Mouse (Mus musculus): ENCODE measurements around the gene Snrnp200.
"Not testable (repeated sequence)": the region's sequence is repeated elsewhere in the genome, so short reads cannot be mapped to it uniquely, and the experiment has no call there.

Gene Snrnp200

GRCm38 (mm10) chr2:127207547-127208451 is at the start of gene Snrnp200, which contains the start of gene 1810024B03Rik:
Gene Snrnp200, plus strand, starts transcription at chr2:127208386.
Gene 1810024B03Rik, minus strand, starts transcription at chr2:127208280.
- peak; percentile 99 for DNase-seq (ENCODE audit: low read depth)

- no peak for DNase-seq (ENCODE audit: low read depth)
Measured at GRCm38 (mm10) chr2:127165675-127166074, 42.5 kb upstream of the Snrnp200 start.

DNA sequence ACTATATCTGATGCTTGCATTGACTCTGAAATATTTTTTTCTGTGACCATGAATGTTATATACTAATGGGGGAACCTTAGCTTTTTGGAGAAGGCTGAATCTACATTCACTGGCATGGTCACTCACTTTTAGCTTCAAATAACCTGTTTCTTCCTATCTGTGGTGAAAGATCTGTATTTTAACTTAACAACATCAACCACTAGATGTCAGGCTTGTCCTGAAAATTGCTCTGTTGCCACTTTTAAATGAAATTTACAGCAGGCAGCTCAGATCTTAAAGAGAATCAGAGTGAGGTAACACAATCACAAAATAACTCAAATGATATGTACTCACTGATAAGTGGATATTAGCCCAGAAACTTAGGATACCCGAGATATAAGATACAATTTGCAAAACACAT is 41.9 kb upstream of the Snrnp200 start:
- DNase-seq (ENCODE audit: low read depth), result peak; percentile 73

DNA sequence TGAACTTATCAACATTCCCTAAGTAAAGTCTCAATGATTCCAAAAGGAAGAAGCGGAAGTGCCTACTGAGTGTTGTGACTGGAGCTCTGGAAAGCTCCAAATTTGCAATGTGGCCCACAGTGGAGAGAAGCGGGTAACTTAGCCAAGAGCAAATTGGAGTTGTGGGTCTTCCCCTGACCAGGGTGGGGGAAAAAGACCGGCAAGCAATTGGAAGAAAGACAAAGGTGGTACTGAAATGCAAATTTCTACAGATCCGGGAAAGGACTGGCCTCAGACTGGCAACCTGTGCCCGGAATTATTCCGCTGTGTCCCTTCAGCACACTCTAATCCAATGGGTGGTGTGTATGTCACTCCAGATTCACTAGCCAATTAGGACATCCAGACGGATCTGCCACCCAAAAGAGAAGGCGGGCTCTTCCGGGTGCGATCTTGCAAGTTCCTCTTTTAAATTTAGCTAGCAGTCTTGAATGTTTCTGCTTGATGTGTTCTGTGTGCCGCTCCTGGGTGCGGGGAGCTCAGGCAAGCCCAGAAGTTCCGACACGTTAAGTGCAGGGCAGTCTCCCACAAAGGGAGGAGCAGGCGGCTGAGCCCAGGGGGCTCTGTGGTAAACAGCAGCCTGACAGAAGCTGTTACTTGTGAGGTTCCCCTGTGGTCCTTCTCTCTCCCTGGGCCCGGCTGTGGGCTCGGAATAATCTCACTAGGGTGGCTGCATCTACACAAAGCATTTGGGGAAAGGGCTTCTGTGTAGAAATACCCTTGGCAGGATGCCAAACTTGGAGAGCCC is 25.4 kb upstream of the Snrnp200 start:
- DNase-seq (ENCODE audit: low read depth), result peak; percentile 95

GRCm38 (mm10) chr2:127189574-127189973 is 18.6 kb upstream of the Snrnp200 start:
- peak; percentile 78 for DNase-seq (ENCODE audit: low read depth)

- DNase-seq (ENCODE audit: low read depth), result peak; percentile 73
Measured at GRCm38 (mm10) chr2:127204932-127205331, 3.3 kb upstream of the Snrnp200 start.

DNA sequence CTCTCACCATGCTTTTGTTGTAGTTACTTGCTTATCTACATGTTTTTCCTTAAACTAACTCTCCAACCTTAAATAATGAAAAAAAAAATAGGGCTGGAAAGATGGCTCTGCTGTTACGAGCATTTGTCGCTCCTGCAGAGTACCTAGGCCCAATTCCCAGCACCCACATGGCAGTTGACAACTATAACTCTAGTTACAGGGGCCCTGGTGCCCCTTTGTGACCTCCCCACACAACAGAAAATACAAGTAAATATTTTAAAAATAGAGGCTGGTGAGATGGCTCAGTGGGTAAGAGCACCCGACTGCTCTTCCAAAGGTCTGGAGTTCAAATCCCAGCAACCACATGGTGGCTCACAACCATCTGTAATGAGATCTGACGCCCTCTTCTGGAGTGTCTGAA is 2.2 kb upstream of the Snrnp200 start:
- not testable (repeated sequence) for DNase-seq (ENCODE audit: low read depth)

DNA sequence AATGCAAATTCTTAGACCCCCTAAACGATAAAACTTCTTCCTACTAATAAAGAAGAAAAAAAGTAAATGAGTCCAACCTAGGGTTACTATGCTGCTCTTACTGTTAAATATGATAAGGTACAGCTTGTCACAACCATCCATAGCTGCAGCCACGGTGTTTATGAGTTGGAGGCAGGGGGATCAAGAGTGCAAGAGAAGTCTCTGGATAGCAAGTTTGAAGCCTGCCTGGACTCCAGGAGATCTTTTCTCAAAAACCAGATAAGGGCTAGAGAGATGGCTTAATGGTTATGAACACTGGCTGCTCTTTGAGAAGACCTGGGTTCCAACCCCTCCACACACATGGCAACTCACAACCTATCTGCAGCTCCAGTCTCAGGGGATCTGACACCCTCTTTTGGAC is 1.3 kb upstream of the Snrnp200 start:
- no peak for DNase-seq (ENCODE audit: low read depth)

DNA sequence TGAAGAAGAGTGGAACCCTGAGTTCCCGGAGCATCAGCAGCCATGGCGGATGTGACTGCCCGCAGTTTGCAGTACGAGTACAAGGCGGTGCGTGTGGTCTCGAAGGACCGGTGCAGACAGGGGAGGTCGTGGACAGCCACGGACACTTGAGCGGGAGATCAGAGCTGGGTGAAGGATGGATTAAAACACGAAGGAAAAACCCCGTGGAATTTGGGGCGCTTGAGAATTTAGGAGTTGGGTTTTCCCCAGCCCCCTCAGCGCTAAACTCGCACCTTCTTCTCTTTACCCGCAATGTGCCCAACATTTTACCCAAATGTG is 225 bp downstream of the Snrnp200 start:
- no peak for DNase-seq (ENCODE audit: low read depth)

GRCm38 (mm10) chr2:127210701-127211100 is 2.5 kb downstream of the Snrnp200 start:
- no peak for DNase-seq (ENCODE audit: low read depth)

- DNase-seq (ENCODE audit: low read depth), result no peak
Measured at GRCm38 (mm10) chr2:127217746-127218145, 9.6 kb downstream of the Snrnp200 start.

DNA sequence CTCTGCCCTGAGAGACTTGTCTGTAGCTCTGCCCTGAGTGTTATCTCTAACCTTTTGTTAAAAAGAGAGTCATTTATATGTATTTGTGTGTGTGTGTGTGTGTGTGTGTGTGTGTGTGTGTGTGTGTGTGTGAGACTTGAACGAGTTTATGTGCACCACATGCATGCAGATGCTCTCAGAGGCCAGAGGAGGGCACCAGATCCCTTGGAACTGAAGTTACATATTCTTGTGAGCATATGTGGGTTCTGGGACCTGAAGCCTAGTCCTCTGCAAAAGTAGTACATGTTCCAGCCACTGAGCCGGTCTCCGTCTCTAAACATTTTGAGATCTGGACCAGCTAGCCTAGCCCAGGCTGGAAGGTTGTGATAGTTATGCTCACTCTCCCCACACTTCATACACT is 17.1 kb downstream of the Snrnp200 start:
- peak; percentile 13 for DNase-seq (ENCODE audit: low read depth)

DNA sequence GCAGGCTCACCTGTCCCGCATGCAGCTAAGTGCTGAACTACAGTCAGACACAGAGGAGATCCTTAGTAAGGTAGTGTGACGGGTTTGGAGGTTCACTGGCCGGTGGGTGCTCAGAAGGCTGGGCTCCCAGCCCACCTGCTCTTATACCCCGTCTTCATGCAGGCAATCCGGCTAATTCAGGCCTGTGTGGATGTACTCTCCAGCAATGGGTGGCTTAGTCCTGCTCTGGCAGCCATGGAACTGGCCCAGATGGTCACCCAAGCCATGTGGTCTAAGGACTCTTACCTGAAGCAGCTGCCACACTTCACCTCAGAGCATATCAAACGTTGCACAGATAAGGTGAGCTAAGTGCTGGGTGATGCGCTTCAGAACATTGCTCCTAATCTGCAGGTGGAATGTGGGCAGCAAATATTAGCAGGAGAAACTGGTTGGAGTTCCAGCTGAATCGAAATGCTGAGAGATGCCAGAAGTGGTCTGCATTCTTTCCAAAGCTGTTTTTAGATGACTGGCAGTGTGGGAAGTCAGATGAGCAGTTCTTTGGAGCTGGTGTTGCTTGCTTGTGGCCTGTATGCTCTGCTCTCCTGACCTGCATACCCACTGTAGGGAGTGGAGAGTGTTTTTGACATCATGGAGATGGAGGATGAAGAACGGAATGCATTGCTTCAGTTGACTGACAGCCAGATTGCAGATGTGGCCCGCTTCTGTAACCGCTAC is 29.9 kb downstream of the Snrnp200 start:
- DNase-seq (ENCODE audit: low read depth), result no peak

GRCm38 (mm10) chr2:127240065-127240464 is 31.9 kb downstream of the Snrnp200 start:
- DNase-seq (ENCODE audit: low read depth), result no peak

- DNase-seq (ENCODE audit: low read depth), result peak; percentile 99
Measured at GRCm38 (mm10) chr2:127247592-127248333, 39.6 kb downstream of the Snrnp200 start, which contains the start of the genes Ciao1 and Tmem127. Gene Ciao1, minus strand, starts transcription at chr2:127247816. Gene Tmem127, plus strand, starts transcription at chr2:127247908.

- DNase-seq (ENCODE audit: low read depth), result peak; percentile 62
Measured at GRCm38 (mm10) chr2:127248334-127249004, 40.3 kb downstream of the Snrnp200 start.

DNA sequence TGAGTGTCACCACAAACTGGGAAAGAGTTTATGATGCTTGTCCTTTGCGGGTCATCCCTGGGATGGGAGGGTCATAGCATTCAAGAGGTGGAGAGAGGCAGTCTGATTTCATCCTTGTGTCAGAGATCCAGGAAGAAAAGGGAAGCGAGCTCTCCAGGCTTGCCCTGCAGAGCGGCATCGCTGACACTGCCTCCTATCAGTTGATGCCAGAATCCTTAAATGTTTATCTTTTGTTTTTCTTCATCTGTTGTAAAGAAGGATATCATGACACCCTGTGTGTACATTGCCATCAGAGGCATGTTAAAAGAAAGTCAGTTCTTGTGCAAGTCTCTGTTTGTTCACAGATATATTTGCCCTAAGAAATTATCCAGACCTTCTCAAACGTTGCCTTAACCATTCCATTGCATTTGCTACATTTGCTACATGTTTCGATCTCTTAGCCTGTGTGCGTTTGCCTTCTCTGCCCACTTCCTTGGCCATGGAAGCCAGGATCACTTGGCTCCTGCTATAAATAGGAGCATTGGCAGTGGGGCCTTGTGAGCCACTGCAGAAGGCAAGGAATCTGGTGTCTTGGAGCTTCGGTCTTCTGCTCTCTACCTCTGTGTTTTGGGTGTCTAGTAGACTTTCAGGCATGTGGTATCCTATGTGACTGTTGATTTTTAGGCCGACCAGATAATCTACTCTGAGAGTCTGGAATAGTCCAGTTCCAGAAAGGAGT is 42.3 kb downstream of the Snrnp200 start:
- no peak for DNase-seq (ENCODE audit: low read depth)

DNA sequence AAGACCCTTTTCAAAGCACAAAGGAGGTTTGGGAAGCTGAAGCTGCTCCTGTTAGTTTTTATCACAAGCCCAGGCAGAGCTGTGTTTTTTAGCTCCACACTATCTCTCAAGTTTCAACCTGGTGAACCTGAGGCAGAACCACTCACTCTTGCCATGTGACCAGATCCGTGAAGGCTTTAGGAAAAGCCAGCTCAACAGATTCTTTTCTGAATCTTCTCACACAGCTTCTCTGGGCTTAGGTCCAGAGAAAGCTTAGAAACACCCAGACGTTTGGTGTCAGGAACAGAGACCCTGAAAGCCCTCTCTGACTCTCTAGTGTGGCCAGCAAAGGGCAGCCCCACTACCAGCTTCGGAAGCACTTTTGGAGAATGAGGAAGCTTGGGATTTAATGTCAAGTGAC is 43.3 kb downstream of the Snrnp200 start:
- no peak for DNase-seq (ENCODE audit: low read depth)

GRCm38 (mm10) chr2:127251880-127252527 is 43.8 kb downstream of the Snrnp200 start:
- peak; percentile 73 for DNase-seq (ENCODE audit: low read depth)

DNA sequence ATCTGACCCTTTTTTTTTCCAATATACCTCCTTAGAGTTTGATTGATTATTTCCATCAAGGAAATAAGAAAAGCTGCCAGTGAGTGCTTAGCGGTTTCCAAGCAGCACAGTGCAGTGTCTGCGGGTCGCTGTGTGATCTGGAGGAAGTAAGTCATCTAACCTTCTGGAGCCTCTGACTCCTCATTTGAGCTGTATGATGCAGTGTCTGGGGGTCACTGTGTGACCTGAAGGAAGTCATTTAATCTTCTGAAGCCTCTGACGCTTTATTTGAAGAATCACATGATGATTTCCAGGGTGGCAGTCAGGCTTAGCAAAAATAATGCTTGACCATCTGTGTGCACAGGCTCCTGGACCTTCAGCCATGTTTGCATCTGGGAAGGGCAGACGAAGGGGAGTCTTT is 44.6 kb downstream of the Snrnp200 start:
- peak; percentile 37 for DNase-seq (ENCODE audit: low read depth)

All from 416B (cell line).